Mouse (Mus musculus) hindbrain, embryonic 10.5 days (tissue): Measurements from ENCODE around the gene 4933415F23Rik. TPM values are rescaled to one million over a fixed set of nuclear protein-coding genes. Genes with fewer than 3 reads are reported as not detected.

ENCODE experiments used
- DNase-seq: peaks from one replicate; pipeline ENCODE4 v3.0.0-alpha.2; 2017; ENCODE audit warnings: low spot score
- H3K27ac ChIP-seq: fragments of 300-500 bp; sonication (generic); 2 replicates; pipeline ENCODE4 v1.5.1; 2016; ENCODE audit warnings: mild to moderate bottlenecking, moderate library complexity
- H3K27me3 ChIP-seq: fragments of 300-500 bp; sonication (generic); 2 replicates; pipeline ENCODE4 v1.6.1; 2016; ENCODE audit warnings: mild to moderate bottlenecking; ENCODE audit not compliant: poor library complexity, insufficient read depth, severe bottlenecking
- H3K36me3 ChIP-seq: fragments of 300-500 bp; sonication (generic); 2 replicates; pipeline ENCODE4 v1.6.1; 2016; ENCODE audit warnings: mild to moderate bottlenecking, moderate library complexity
- H3K4me1 ChIP-seq: fragments of 300-500 bp; sonication (generic); replicated peaks from 2 replicates; pipeline ENCODE4 v1.6.1; 2016; ENCODE audit warnings: mild to moderate bottlenecking
- H3K4me3 ChIP-seq: fragments of 300-500 bp; sonication (generic); 2 replicates; pipeline ENCODE4 v1.5.1; 2016; ENCODE audit warnings: mild to moderate bottlenecking, moderate library complexity
- H3K9me3 ChIP-seq: fragments of 300-500 bp; sonication (generic); 2 replicates; pipeline ENCODE4 v1.6.1; 2016; ENCODE audit warnings: mild to moderate bottlenecking, moderate library complexity
- WGBS: fragments of 180-500 bp; shearing (Covaris S2); methylation state at CpG from one replicate; pipeline ENCODE4 v1.1.7; 2016; 5-methylcytosine and 5-hydroxymethylcytosine counted together
- polyA plus RNA-seq: library from polyadenylated mRNA; unstranded; fragments of >200 nt; fragmentation: Nextera tagmentation; extraction: Ambion mirVana; gene quantifications from 2 replicates; pipeline ENCODE4 v1.2.1, GENCODE M21; 2016

Gene 4933415F23Rik
- polyA plus RNA-seq, 1 experiment from 2014 or later: not detected

GRCm38 (mm10) chr1:23067715-23068114 is 34.3 kb downstream of the 4933415F23Rik start:
- Histone ChIP-seq H3K27ac (no peak overlapping the region), H3K36me3 (no peaks in the 10 kb centered on the region), H3K9me3 (no peaks in the 10 kb centered on the region), H3K4me1 (no peaks in the 10 kb centered on the region), H3K27me3 (no peaks in the 10 kb centered on the region), H3K4me3 (no peak overlapping the region)
- WGBS: 86% methylated on average over 5 of the region's 5 CpGs
- DNase-seq: no peak

GRCm38 (mm10) chr1:23064717-23065475 is 37.2 kb downstream of the 4933415F23Rik start:
- H3K9me3 ChIP-seq: no peaks in the 10 kb centered on the region
- H3K36me3 ChIP-seq: no peaks in the 10 kb centered on the region
- 72% methylated on average over 4 of the region's 4 CpGs for WGBS
- DNase-seq: no peak
- H3K27ac ChIP-seq: no peak overlapping the region
- H3K27me3 ChIP-seq: no peaks in the 10 kb centered on the region
- H3K4me1 ChIP-seq: no peaks in the 10 kb centered on the region
- H3K4me3 ChIP-seq: no peak overlapping the region

GRCm38 (mm10) chr1:23063946-23064345 is 38.1 kb downstream of the 4933415F23Rik start:
- H3K27me3 ChIP-seq: no peaks in the 10 kb centered on the region
- H3K9me3 ChIP-seq: no peaks in the 10 kb centered on the region
- 85% methylated on average over 2 of the region's 2 CpGs for WGBS
- no peak overlapping the region for H3K4me3 ChIP-seq
- no peaks in the 10 kb centered on the region for H3K36me3 ChIP-seq
- H3K27ac ChIP-seq: no peak overlapping the region
- H3K4me1 ChIP-seq: no peaks in the 10 kb centered on the region
- no peak for DNase-seq

GRCm38 (mm10) chr1:23061614-23062373 is 40.3 kb downstream of the 4933415F23Rik start:
- Histone ChIP-seq H3K4me3 (no peak overlapping the region), H3K27me3 (no peaks in the 10 kb centered on the region), H3K27ac (no peak overlapping the region), H3K36me3 (no peaks in the 10 kb centered on the region), H3K9me3 (no peaks in the 10 kb centered on the region), H3K4me1 (no peaks in the 10 kb centered on the region)
- 26% methylated on average over 14 of the region's 14 CpGs for WGBS
- DNase-seq: peak; percentile 52

GRCm38 (mm10) chr1:23060056-23060455 is 42.0 kb downstream of the 4933415F23Rik start:
- H3K9me3 ChIP-seq: no peaks in the 10 kb centered on the region
- H3K4me1 ChIP-seq: no peaks in the 10 kb centered on the region
- DNase-seq: no peak
- no peaks in the 10 kb centered on the region for H3K27me3 ChIP-seq
- WGBS: 91% methylated on average over 9 of the region's 9 CpGs
- H3K36me3 ChIP-seq: no peaks in the 10 kb centered on the region
- no peak overlapping the region for H3K4me3 ChIP-seq
- no peak overlapping the region for H3K27ac ChIP-seq
